Mouse (Mus musculus) myocyte (in vitro differentiated cells): ENCODE data around the gene Asic2. TPM values are rescaled to one million over a fixed set of nuclear protein-coding genes. Genes with fewer than 3 reads are reported as not detected.

Source experiments
- H3K27me3 ChIP-seq: one replicate; pipeline ENCODE4 v1.6.1; 2011; ENCODE audit not compliant: control insufficient read depth, insufficient read depth, insufficient read length
- H3K36me3 ChIP-seq: one replicate; pipeline ENCODE4 v1.6.1; 2011; ENCODE audit not compliant: control insufficient read depth, insufficient read depth
- H3K4me2 ChIP-seq: one replicate; pipeline ENCODE4 v1.6.1; 2011; ENCODE audit warnings: low read depth, control low read depth
- H3K4me3 ChIP-seq: one replicate; pipeline ENCODE4 v1.5.1; 2011; ENCODE audit warnings: mild to moderate bottlenecking, control low read depth, moderate library complexity
- H3K79me2 ChIP-seq: one replicate; pipeline ENCODE4 v1.6.1; 2011; ENCODE audit not compliant: control insufficient read depth, insufficient read depth
- H3ac ChIP-seq: one replicate; pipeline ENCODE4 v1.6.1; 2011; ENCODE audit not compliant: control insufficient read depth, insufficient read length
- CEBPB ChIP-seq: IDR thresholded peaks from 2 replicates; pipeline ENCODE4 v1.6.1; 2011; ENCODE audit warnings: mild to moderate bottlenecking, moderate library complexity; ENCODE audit not compliant: poor library complexity, insufficient read depth, severe bottlenecking
- E2F4 ChIP-seq: IDR thresholded peaks from one replicate; pipeline ENCODE4 v1.6.1; 2011; ENCODE audit warnings: mild to moderate bottlenecking, control low read depth, moderate library complexity; ENCODE audit not compliant: insufficient read depth
- MAX ChIP-seq: IDR thresholded peaks from one replicate; pipeline ENCODE4 v1.6.1; 2011; ENCODE audit warnings: low read depth, mild to moderate bottlenecking, control low read depth
- MYOD1 ChIP-seq, 3 experiments: IDR thresholded peaks; one replicate each; pipeline ENCODE4 v1.6.1; 2011; ENCODE audit warnings: control low read depth in 2 of 3, low read depth in 2 of 3, mild to moderate bottlenecking in 2 of 3, moderate library complexity in 1 of 3; ENCODE audit not compliant: insufficient read length in 2 of 3, control insufficient read depth in 1 of 3
- MYOG ChIP-seq, 3 experiments: IDR thresholded peaks; one replicate each; pipeline ENCODE4 v1.6.1; 2011; ENCODE audit warnings: control low read depth in 2 of 3, low read depth in 2 of 3, mild to moderate bottlenecking in 2 of 3; ENCODE audit not compliant: insufficient read length in 2 of 3, control insufficient read depth in 1 of 3, insufficient read depth in 1 of 3
- POLR2A ChIP-seq: IDR thresholded peaks from one replicate; pipeline ENCODE4 v1.6.1; 2011; ENCODE audit warnings: low read depth, mild to moderate bottlenecking, control low read depth, moderate library complexity; ENCODE audit not compliant: insufficient read length
- POLR2AphosphoS2 ChIP-seq: IDR thresholded peaks from one replicate; pipeline ENCODE4 v1.6.1; 2011; ENCODE audit warnings: low read depth, control low read depth; ENCODE audit not compliant: insufficient read length
- REST ChIP-seq: IDR thresholded peaks from one replicate; pipeline ENCODE4 v1.6.1; 2011; ENCODE audit warnings: mild to moderate bottlenecking, control low read depth, moderate library complexity; ENCODE audit not compliant: insufficient read depth, insufficient read length
- SRF ChIP-seq: IDR thresholded peaks from one replicate; pipeline ENCODE4 v1.6.1; 2011; ENCODE audit warnings: low read depth; ENCODE audit not compliant: control insufficient read depth, insufficient read length
- TCF12 ChIP-seq: IDR thresholded peaks from one replicate; pipeline ENCODE4 v1.6.1; 2011; ENCODE audit warnings: mild to moderate bottlenecking, control low read depth; ENCODE audit not compliant: poor library complexity, insufficient read depth, severe bottlenecking
- TCF3 ChIP-seq: IDR thresholded peaks from one replicate; pipeline ENCODE4 v1.6.1; 2011; ENCODE audit warnings: low read depth, control low read depth; ENCODE audit not compliant: insufficient read length
- USF1 ChIP-seq: IDR thresholded peaks from one replicate; pipeline ENCODE4 v1.6.1; 2011; ENCODE audit warnings: low read depth, mild to moderate bottlenecking, control low read depth, moderate library complexity
- polyA plus RNA-seq: library from polyadenylated mRNA; unstranded; fragments of >200 nt; fragmentation: generic; extraction: Trizol; gene quantifications from one replicate; pipeline ENCODE4 v1.2.1, GENCODE M21; 2012; ENCODE audit warnings: missing spikeins

Asic2 gene
- polyA plus RNA-seq, 1 experiment: not detected

DNA sequence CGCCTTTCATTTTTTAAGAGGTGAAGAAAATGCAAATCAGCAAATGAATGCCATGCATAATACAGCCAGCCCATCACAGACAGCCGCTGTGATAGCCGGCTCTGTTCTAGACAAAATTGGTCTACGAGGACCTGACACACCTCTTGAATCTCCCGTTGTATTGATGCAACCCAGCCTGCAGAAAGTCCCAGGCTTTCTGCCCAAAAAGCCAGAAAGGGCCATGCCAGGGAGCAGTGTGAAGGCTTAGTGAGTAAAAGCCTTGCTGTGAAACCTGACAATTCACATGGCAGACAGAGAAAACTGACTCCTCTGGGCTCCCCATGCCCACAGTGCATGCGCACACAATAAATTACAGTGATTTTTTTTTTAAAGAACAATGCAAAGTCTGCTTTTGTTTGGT is 858.2 kb downstream of the Asic2 start:
- TF ChIP-seq POLR2AphosphoS2 (no peak), CEBPB (no peak)
- no peak overlapping the region for H3K4me2 ChIP-seq
- H3K79me2 ChIP-seq: no peaks in the 10 kb centered on the region
- no peaks in the 10 kb centered on the region for H3K36me3 ChIP-seq
- H3K27me3 ChIP-seq: peaks cover 7% of the 10 kb centered on the region
- no peak overlapping the region for H3K4me3 ChIP-seq
- H3ac ChIP-seq: no peak overlapping the region

DNA sequence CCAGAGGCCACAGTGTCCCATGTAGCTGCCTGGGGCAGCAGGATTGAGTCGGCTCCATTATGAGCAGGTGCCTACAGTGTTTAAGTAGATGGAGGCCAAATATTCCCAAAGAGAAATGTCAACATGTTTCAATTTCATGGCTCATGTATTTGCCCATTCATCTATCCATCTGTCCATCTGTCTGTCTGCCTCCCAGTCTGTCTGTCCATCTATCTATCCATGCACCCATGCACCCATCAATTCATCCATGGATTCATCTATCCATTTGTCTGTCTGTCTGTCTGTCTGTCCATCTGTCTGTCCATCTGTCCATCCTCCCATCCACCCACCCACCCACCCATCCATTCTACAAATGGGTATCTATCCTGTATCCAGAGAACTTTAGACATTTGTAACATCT is 861.3 kb downstream of the Asic2 start:
- H3K79me2 ChIP-seq: no peaks in the 10 kb centered on the region
- no peaks in the 10 kb centered on the region for H3K36me3 ChIP-seq
- H3ac ChIP-seq: no peak overlapping the region
- H3K4me2 ChIP-seq: no peak overlapping the region
- peaks cover 7% of the 10 kb centered on the region for H3K27me3 ChIP-seq
- no peak overlapping the region for H3K4me3 ChIP-seq
- no peak for TF ChIP-seq MAX
- TF ChIP-seq SRF: no peak
- TF ChIP-seq MYOG (IDR thresholded peaks at IDR 0.05; ENCODE audit: control insufficient read depth in 1 of 3, insufficient read depth in 1 of 3, insufficient read length in 2 of 3, low read depth in 2 of 3): no peak

GRCm38 (mm10) chr11:81100829-81101228 is 867.4 kb downstream of the Asic2 start:
- H3K79me2 ChIP-seq: no peaks in the 10 kb centered on the region
- H3ac ChIP-seq: no peak overlapping the region
- TF ChIP-seq POLR2AphosphoS2: no peak
- TF ChIP-seq REST: no peak
- TF ChIP-seq CEBPB: no peak
- TF ChIP-seq MYOG (IDR thresholded peaks at IDR 0.05; ENCODE audit: control insufficient read depth in 1 of 3, insufficient read depth in 1 of 3, insufficient read length in 2 of 3, low read depth in 2 of 3): no peak
- no peak for TF ChIP-seq SRF
- no peak for TF ChIP-seq MAX
- TF ChIP-seq E2F4: no peak
- no peak for TF ChIP-seq TCF3
- TF ChIP-seq USF1: no peak
- no peak for TF ChIP-seq MYOD1 (IDR thresholded peaks at IDR 0.05; ENCODE audit: control insufficient read depth in 1 of 3, insufficient read length in 2 of 3, low read depth in 2 of 3)
- no peak for TF ChIP-seq POLR2A
- TF ChIP-seq TCF12: no peak
- no peak overlapping the region for H3K4me3 ChIP-seq
- H3K27me3 ChIP-seq: no peaks in the 10 kb centered on the region
- no peaks in the 10 kb centered on the region for H3K36me3 ChIP-seq
- no peak overlapping the region for H3K4me2 ChIP-seq

- Histone ChIP-seq H3K4me2 (peak overlapping the region; percentile 27), H3K4me3 (no peak overlapping the region), H3K27me3 (no peaks in the 10 kb centered on the region), H3ac (no peak overlapping the region), H3K36me3 (no peaks in the 10 kb centered on the region), H3K79me2 (no peaks in the 10 kb centered on the region)
- no peak for TF ChIP-seq REST
- TF ChIP-seq TCF3: no peak
- no peak for TF ChIP-seq POLR2A
- no peak for TF ChIP-seq MYOD1 (IDR thresholded peaks at IDR 0.05; ENCODE audit: control insufficient read depth in 1 of 3, insufficient read length in 2 of 3, low read depth in 2 of 3)
- TF ChIP-seq MYOG (IDR thresholded peaks at IDR 0.05; ENCODE audit: control insufficient read depth in 1 of 3, insufficient read depth in 1 of 3, insufficient read length in 2 of 3, low read depth in 2 of 3): no peak
- TF ChIP-seq USF1: no peak
- TF ChIP-seq SRF: no peak
- TF ChIP-seq MAX: no peak
- TF ChIP-seq CEBPB: no peak
- no peak for TF ChIP-seq TCF12
- no peak for TF ChIP-seq POLR2AphosphoS2
- no peak for TF ChIP-seq E2F4
Observed at GRCm38 (mm10) chr11:81096011-81096410, 872.2 kb downstream of the Asic2 start.

DNA sequence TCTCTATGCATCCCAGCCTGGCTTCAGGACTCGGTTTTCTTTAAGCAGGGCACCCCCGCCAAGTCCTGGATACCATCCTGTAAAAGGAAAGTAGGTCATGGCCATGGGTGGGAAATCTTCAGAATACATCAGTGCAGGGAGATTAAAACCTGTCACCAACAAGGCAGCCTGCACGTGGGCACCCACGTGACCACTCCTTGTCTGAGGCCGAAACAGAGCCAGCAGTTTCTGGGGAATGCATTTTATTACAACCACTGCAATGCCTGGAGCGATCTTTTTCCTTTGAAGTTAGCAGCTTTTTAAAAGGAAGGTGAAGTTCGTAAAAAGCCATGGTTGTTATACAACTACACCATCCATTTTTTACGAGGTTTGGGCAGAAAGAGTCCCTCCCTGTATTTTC is 873.7 kb downstream of the Asic2 start:
- no peaks in the 10 kb centered on the region for H3K27me3 ChIP-seq
- no peak for TF ChIP-seq SRF
- TF ChIP-seq POLR2AphosphoS2: no peak
- no peak for TF ChIP-seq MYOD1 (IDR thresholded peaks at IDR 0.05; ENCODE audit: control insufficient read depth in 1 of 3, insufficient read length in 2 of 3, low read depth in 2 of 3)
- TF ChIP-seq POLR2A: no peak
- no peak for TF ChIP-seq TCF12
- no peak for TF ChIP-seq MAX
- no peak for TF ChIP-seq REST
- no peak for TF ChIP-seq E2F4
- no peak for TF ChIP-seq USF1
- no peak for TF ChIP-seq TCF3
- H3ac ChIP-seq: no peak overlapping the region
- no peaks in the 10 kb centered on the region for H3K79me2 ChIP-seq
- H3K36me3 ChIP-seq: no peaks in the 10 kb centered on the region
- H3K4me3 ChIP-seq: no peak overlapping the region
- no peak overlapping the region for H3K4me2 ChIP-seq
